Mouse (Mus musculus) G1E (cell line): ENCODE results near the gene Gm20661.

Experiments used
- CTCF ChIP-seq: IDR thresholded peaks from 2 replicates; pipeline ENCODE4 v1.5.1; 2012; ENCODE audit warnings: low read depth, low read length, inconsistent platforms, mixed read lengths
- GATA1 ChIP-seq: IDR thresholded peaks from 2 replicates; pipeline ENCODE4 v1.6.1; 2012; ENCODE audit warnings: borderline replicate concordance, low read length, inconsistent platforms, mixed read lengths
- POLR2AphosphoS5 ChIP-seq: IDR thresholded peaks from 2 replicates; pipeline ENCODE4 v1.6.1; 2012; ENCODE audit warnings: low read depth, low read length, inconsistent platforms; ENCODE audit not compliant: insufficient replicate concordance
- TAL1 ChIP-seq: conservative IDR thresholded peaks from 2 replicates; pipeline ENCODE4 v1.6.1; 2012; ENCODE audit warnings: low read depth, low read length, inconsistent platforms, mixed read lengths

GRCm38 (mm10) chr9:107996049-107996448 lies 13.2 kb downstream of the Gm20661 start, which contains the start of gene Gm20662:
- TF ChIP-seq CTCF = no peak
- TF ChIP-seq TAL1 = no peak
- TF ChIP-seq GATA1 = no peak
- TF ChIP-seq POLR2AphosphoS5 = no peak
